Mouse (Mus musculus) layer of hippocampus, postnatal 10 days (tissue): ENCODE data around the gene Krtap10-10. TPM values are rescaled to one million over a fixed set of nuclear protein-coding genes. Genes with fewer than 3 reads are reported as not detected.
A peak's percentile ranks its signal among the peaks of the same experiment; 100 is the strongest.

Experiments used
- DNase-seq, 2 experiments: peaks; one replicate each; pipeline ENCODE4 v3.0.0; 2021; ENCODE audit warnings: low spot score in 2 of 2
- long read RNA-seq: library from polyadenylated mRNA; stranded (forward); transcript quantifications from one replicate; pipeline ENCODE4 v2.0.0, GENCODE M21; 2023
- total RNA-seq, 2 experiments: library from RNA; stranded (reverse); gene quantifications; 2 replicates each; pipeline ENCODE4 v1.2.3; 2021

Gene Krtap10-10
- total RNA-seq: not detected
- long read RNA-seq: 0 reads

GRCm38 (mm10) chr10:77835647-77836046 lies at the start of gene Krtap10-10:
Krtap10-10 (plus strand) TSS chr10:77835947.
- no peak for DNase-seq

DNA sequence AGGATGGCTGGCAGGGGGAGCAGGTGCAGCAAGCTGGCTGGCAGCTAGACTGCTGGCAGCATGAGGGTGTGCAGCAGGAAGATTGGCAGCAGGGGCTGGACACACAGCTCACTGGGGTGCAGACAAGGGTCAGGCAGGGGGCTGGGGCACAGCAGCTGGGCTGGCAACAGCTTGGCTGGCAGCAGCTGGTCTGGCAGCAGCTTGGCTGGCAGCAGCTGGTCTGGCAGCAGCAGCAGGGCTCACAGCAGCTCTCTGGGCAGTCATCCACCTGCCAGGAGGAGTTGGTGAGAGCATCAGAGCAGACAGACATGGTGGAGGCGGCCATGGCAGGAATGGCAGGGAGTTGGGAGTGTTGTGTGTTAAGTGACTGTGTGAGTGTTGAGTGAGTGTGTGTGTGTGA lies 47.9 kb upstream of the Krtap10-10 start, which contains the start of gene Gm7137:
Gene Gm7137, minus strand, starts transcription at position 325 of the 400 bp plus-strand sequence.
- peak; percentile 24 to 25 for DNase-seq

GRCm38 (mm10) chr10:77788621-77789020 lies 47.1 kb upstream of the Krtap10-10 start:
- no peak for DNase-seq

GRCm38 (mm10) chr10:77794976-77795375 lies 40.8 kb upstream of the Krtap10-10 start, which contains the start of gene Gm9639:
Gm9639 (minus strand) TSS chr10:77795076.
- DNase-seq: no peak

DNA sequence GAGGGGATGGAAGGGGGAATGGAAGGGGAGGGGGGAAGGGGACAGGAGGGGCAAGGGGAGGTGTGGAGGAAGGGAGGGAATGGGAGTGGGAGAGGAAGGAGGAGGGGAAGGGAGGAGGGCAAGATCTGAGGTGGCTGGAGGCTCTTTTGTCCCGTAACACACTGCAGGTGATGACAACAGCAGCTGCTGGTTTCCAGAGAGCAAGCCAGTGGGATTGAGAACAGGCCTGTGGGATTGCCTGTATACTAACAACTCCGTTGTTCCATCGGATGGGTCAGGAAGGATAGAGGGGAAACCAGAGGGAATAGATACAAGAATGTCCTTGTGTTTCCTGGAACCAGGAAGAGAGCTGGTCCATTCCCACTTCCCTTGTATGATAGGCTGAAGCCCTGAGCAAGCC lies 38.1 kb upstream of the Krtap10-10 start:
- DNase-seq: no peak

GRCm38 (mm10) chr10:77798164-77798920 lies 37.4 kb upstream of the Krtap10-10 start:
- peak in 1 of 2 experiments; percentile 18 for DNase-seq

DNA sequence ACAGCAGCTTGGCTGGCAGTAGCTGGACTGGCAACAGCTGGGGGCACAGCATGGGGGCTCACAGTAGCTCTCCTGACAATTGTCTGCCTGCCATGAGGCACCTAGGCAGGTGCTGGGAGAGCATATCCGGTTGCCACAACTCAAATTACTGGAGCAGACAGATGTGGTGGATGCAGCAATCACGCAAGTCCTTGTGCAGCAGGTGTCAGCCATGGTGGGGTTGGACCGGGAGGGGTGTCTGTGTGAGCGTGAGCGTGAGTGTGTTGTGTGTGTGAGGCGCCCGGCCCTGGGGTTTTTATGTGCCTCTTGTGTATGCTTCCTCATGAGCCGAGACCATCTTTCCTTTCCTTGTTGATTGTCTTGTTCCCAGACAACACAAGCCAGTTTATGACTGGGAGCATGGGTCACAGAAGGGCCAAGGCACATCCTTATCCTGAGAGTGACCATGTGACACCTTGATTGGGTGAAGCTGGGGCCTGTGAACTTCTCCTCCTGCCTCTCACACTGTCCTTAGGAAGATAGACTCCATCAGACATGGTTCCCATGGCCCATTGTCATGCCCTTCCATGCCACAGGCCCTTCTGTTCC lies 36.7 kb upstream of the Krtap10-10 start, which contains the start of gene Gm19668:
Gene Gm19668, minus strand, starts transcription at position 213 of the 588 bp plus-strand sequence.
- no peak for DNase-seq

GRCm38 (mm10) chr10:77804095-77804494 lies 31.7 kb upstream of the Krtap10-10 start:
- no peak for DNase-seq

DNA sequence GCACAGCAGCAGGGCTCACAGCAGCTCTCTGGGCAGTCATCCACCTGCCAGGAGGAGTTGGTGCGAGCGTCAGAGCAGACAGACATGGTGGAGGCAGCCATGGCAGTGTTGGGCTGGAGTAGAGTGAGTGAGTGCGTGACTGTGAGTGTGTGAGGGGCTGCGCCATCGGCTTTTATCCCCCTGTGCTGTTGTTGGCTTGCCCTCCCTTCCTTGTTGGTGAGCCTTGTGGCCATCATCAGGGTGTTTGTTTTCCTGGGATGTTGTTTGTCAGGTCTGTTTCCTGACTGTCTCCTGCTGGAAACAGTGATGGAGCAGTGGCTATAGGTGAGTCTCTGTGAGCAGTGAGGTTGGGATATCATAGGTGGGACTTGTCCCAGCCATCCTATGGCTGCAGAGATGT lies 24.0 kb upstream of the Krtap10-10 start, which contains the start of gene Gm9507:
Gene Gm9507, minus strand, starts transcription at position 101 of the 400 bp plus-strand sequence.
- no peak for DNase-seq

DNA sequence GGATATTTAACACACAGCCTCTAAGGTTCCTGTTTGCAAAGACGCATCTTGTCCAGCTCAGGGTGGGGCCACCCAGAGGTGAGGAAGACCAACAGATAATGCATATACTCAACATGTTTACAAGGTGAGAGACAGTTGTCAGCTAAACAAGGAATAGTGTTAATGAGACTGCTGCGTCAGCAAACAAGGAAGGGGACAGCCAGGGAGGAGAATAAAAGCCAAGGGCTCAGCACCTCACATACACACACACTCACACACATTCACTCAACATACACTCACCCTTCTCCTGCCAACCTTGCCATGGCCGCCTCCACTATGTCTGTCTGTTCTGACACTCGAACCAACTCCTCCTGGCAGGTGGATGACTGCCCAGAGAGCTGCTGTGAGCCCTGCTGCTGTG lies 21.4 kb upstream of the Krtap10-10 start, which contains the start of gene Gm2696:
Gene Gm2696, plus strand, starts transcription at position 301 of the 400 bp plus-strand sequence.
- DNase-seq: no peak

DNA sequence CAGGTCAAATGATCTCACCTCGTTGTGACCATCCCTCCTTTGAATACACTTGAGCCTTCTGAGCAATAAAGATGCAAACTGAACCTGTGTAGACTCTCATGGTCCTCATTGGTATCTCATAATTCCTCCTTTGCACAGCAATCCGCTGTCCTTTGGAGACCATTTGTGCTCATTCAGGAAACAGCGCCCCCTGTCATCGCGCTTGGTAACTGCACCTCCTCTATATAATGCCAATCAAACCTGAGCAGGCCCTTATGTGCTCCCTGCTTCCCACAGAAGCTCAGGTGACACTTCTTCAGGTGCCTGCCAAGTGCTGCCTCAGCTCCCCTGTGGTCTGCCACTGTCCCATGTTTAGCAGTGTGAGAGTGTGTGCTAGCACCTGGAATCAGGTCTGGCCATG lies 20.2 kb upstream of the Krtap10-10 start:
- peak; percentile 24 to 37 for DNase-seq

DNA sequence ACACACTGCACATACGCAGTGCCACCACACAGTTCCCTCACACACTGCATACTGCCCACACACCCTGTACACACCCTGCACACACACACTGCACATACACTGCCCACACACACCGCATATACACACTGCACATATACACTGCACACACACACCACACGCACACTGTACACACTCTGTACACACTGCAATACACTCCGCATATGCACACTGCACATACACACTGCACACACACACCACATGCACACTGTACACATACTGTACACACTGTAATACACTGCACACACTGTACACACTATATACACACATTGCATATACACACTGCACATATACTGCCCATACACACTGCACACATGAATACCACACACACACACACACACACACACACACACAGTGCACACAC lies 17.2 kb upstream of the Krtap10-10 start:
- DNase-seq: no peak

DNA sequence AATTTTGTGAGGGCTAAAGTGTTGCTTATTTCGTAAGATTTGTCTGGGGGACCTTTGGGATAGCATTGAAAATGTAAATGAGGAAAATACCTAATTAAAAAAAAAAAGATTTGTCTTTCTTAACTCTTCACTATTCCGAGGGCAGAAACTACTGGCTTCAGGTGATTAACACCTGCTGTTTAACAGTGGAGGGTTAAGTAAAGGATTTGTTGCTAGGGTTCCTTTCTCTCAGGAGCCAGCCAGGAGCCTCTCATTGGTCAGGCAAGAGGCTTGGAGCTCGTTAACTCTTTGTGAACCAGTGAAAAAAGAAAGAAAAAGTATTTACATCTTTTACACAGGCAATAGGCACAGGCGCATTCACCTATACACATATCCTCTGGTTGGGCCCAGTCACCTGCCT lies 16.5 kb upstream of the Krtap10-10 start:
- no peak for DNase-seq

GRCm38 (mm10) chr10:77826951-77827350 lies 8.8 kb upstream of the Krtap10-10 start, which contains the start of gene Krtap10-4:
Krtap10-4 (minus strand) TSS chr10:77827095.
- no peak for DNase-seq

- no peak for DNase-seq
These were observed 3.3 kb downstream of the Krtap10-10 start for GRCm38 (mm10) chr10:77839006-77839405.

GRCm38 (mm10) chr10:77846503-77846902 lies 10.8 kb downstream of the Krtap10-10 start, which contains the start of gene Gm36176:
Gm36176 (plus strand) TSS chr10:77846803.
- no peak for DNase-seq

- no peak for DNase-seq
These were observed 11.2 kb downstream of the Krtap10-10 start for GRCm38 (mm10) chr10:77846961-77847360.

DNA sequence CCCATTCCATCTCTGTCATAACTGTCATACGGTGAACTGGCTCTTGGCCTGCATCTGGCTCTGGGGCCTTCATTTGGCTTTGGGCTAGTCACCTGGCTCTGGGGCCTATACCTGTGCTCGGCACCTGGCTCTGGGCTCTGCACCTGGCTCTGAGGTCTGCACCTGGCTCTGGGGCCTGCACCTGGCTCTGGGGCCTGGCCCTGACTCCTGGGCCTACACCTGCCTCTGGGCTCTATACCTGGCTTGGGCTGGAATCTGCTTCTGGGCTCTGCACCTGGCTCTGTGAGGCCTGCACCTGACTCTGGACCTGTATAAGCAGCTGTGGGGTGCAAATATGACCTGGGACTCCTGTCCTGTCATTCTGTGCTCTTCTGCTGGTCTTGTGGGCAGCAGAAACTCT lies 11.8 kb downstream of the Krtap10-10 start:
- DNase-seq: no peak

DNA sequence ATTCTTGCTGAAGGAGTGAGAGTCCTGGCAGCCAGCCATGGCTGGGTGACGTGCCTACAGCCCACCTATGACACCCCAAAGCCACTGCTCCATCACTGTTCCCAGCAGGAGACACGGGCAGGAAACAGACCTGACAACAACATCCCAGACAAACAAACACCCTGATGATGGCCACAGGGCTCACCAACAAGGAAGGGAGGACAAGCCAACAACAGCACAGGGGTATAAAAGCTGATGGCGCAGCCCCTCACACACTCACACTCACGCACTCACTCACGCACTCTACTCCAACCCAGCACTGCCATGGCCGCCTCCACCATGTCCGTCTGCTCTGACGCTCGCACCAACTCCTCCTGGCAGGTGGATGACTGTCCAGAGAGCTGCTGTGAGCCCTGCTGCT lies 16.8 kb downstream of the Krtap10-10 start, which contains the start of gene Gm10318:
Gene Gm10318, plus strand, starts transcription at position 301 of the 400 bp plus-strand sequence.
- no peak for DNase-seq

DNA sequence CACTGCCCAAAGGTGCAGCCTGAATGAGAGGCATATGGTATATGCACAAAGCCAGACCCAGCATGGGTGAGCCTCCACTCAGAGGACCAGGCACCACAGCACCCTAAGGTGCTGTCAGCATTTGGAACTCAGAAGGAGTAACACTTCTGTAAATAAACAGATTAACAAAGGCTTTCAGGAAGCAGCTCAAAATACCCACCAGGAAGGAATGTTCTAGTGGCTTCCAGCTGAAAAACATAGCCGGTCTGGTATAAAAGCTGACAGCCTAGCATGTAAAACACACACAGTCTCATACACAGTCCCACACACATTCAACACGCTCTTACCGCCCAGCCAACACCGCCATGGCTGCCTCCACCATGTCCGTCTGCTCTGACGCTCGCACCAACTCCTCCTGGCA lies 25.9 kb downstream of the Krtap10-10 start, which contains the start of gene Gm3285:
Gene Gm3285, plus strand, starts transcription at position 301 of the 400 bp plus-strand sequence.
- DNase-seq: no peak

GRCm38 (mm10) chr10:77864067-77864761 lies 28.5 kb downstream of the Krtap10-10 start:
- no peak for DNase-seq
